Mouse (Mus musculus) lung, adult 10 weeks (tissue): ENCODE data around the gene Dot1l. TPM values are rescaled to one million over a fixed set of nuclear protein-coding genes. Genes with fewer than 3 reads are reported as not detected.

Source experiments
- polyA plus RNA-seq: library from polyadenylated mRNA; stranded (reverse); fragments of 350-450 nt; fragmentation: Illumina TruSeq; extraction: RNeasy Lipid Tissue Mini Kit (QIAGEN cat#74804); gene quantifications from one replicate; pipeline ENCODE4 v1.2.3, GENCODE M21; 2014; ENCODE audit warnings: low read depth, low replicate concordance; ENCODE audit not compliant: insufficient read depth

Gene Dot1l
- polyA plus RNA-seq = 6.0 TPM

DNA sequence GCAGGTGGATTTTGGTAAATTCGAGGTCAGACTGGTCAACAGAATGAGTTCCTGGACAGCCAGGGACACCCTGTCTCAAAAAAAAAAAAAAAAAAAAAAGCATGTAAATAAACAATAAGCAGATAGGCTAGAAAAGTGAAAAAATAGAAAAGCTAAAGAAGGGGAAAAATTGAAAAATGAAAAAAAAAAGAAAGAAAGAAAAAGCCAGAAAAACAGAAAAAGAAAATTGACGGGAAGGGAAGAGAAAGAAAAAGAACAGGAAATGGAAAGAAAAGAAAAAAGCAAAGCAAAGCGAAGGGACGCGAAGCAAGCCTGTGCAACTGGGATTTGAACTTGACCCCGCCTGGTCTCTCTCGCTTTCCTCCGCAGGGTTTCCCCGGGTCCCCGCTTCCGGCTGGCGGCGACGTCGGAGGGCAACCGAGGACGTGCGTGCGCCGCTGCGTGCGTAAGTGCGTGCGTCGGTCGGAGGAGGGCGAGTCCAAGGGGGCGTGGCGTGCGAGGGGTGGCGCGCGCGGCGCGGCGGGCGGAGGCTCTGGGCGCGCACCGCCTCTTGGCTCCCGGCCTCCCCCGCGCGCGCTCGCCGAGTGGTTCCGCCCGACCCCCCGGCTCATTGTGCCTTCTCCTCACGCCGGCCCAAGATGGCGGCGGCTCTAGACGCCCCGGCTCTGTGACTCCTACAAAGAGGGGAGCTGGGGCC is at the start of gene Dot1l:
Dot1l (plus strand) TSS at position 613 of the 697 bp plus-strand sequence.

DNA sequence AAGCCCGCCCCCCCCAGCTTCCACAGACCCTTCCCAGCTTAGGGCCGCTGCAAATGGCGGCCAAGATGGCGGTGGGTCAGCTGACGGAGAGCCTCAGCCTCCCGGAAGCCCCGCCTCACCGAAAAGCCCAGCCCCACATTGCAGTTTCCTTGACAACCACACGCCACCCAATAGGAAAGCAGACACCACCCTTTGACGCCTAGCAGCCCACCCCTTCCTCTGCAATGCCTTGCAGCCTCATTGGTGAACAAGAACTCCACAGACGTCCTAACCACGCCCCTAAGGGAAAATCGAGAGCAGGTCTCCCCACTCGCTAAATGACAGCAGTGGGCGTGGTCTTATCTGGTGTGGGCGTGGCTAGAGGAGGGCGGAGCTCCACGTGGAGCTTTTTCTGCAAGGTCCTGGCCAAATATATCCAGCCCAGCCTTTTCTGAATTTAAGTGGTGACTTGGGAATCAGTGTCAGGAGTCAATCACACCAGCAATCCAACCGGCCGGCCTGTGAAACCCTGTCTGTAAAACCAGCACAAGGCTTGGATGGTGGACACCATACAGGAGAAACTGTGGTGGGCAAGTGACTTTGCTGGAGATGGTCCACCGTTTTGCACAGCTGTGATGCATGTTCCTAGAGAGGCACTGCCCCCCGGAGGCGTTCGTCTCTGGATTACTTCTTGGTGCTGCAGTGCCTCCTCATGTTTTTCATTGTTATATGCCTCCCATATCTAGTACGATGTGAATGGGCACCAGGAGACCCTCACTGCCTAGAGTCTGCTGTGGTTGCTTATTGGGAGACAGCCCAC is 12.6 kb upstream of the Dot1l start, which contains the start of gene Ap3d1:
Ap3d1 (minus strand) TSS at position 85 of the 799 bp plus-strand sequence.

DNA sequence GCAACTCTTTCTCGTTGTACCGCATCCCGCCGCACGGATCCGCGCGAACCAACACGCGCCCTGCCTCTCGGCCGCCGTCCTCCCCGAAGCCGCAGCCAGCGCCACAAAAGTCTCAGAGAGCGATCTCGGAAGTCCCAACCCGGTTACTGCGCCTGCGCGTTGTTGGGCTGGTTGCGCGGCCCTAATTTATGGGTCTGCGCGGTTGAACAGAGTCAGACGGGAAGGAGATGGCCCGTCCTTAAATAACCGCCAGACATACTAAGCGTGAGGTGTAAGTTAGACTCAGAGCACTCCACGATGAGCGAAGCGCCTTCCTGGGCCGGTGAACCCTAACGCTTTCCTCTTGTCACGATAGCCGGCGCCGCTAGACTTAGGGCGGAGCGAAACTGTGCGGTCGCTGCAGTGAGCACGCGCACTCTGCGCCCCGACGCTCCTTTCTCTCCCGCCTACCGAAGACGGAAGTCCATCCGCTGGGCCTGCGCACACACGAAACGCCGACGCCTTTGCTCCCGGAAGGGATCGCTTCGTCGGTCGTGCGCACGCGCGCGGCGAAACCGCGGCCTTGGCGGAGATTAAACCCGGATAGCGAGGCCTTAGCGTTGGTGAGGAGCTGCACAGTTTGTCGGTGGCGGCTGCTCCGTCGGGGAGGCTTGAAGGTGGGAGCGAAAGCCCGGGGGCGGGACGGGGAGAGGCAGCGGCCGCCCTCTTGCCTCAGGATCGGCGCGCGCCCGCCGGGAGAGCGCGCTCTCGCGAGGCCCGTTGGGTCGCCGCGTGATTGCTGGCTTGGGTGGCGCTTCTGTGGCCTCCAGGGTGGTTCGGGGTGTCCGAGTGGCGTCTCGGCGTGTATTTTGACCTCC is 43.4 kb downstream of the Dot1l start, which contains the start of the genes Sf3a2 and Plekhj1:
Sf3a2 (plus strand) TSS at position 49 of the 857 bp plus-strand sequence.
Plekhj1 (minus strand) TSS at position 477 of the 857 bp plus-strand sequence.

DNA sequence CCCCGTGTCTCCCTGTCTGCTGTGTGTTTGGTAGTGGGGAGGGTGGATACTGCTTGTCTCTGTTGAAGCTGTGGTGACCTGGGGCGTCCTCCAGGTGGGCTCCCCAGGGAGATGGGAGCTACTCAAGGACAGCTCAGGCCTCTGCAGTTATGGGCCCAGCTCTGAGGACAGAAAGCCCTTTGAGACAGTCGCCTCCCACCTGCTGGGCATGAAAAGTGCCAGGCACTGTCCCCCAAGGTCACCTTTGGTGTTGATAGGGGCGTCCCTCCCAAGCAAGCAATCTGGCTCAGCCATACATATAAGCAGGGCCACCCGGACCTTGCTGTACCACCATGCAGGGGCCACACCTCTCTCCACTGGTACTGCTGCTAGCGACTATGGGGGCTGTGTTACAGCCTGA is 49.9 kb downstream of the Dot1l start, which contains the start of gene Amh:
Amh (plus strand) TSS at position 328 of the 400 bp plus-strand sequence.

DNA sequence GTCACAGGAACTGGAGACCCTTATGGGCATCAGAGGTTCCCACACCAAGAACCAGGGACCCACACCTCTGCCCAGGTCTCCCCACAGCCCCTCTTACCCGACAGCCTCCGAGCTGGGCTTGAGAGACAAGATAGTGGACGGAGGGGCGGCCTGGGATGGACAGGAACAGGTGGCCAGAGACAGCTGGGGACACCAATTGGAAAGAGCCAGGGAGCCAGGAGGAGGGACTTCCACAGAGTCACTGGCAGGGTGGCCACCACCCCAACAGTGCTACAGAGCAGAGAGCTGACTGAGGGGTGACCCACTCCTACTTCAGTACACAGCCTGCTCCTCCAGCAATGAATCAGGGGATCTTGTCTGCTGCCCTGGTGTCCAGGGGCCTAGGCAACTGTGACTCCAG is 58.4 kb downstream of the Dot1l start, which contains the start of gene Jsrp1:
Jsrp1 (minus strand) TSS at position 133 of the 400 bp plus-strand sequence.

DNA sequence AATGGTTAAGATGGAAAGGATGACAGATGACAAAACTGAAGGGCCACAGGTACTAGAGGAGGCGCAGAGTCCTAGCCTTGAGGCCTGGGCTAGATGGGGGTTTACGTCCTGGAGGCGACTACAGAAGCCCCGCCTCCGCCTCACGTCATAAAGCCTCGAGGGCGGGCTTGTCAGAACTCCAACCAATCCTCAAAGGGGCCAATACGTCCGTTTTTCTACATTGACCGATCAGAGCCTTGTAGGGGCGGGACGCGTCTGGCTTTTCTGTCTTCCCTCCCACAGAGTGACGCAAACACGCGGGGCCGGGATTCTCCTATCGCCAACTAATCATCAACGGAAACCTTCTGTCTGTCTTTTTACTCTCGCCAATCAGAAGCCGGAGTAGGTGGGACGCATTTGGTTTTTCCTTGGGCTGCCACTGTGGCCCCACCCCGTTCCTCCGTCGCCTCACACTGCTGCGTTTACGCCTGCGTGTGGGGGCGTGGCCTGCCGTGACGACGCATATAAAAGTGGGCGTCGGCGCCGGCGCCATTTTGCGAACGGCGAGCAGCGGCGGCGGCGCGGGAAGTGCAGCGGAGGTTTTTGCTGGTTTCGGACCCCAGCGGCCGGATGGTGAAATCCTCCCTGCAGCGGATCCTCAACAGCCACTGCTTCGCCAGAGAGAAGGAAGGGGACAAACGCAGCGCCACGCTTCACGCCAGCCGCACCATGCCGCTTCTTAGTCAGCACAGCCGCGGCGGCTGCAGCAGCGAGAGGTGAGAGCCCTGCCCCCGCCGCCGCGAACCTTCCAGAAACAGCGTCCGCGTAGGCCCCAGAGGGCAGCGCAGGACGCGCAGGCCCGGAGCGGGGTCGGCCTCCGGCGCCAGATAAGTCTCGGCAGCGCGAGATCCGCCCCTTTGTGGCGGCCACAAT is 71.4 kb downstream of the Dot1l start, which contains the start of gene Oaz1:
Oaz1 (plus strand) TSS at position 506 of the 912 bp plus-strand sequence.

DNA sequence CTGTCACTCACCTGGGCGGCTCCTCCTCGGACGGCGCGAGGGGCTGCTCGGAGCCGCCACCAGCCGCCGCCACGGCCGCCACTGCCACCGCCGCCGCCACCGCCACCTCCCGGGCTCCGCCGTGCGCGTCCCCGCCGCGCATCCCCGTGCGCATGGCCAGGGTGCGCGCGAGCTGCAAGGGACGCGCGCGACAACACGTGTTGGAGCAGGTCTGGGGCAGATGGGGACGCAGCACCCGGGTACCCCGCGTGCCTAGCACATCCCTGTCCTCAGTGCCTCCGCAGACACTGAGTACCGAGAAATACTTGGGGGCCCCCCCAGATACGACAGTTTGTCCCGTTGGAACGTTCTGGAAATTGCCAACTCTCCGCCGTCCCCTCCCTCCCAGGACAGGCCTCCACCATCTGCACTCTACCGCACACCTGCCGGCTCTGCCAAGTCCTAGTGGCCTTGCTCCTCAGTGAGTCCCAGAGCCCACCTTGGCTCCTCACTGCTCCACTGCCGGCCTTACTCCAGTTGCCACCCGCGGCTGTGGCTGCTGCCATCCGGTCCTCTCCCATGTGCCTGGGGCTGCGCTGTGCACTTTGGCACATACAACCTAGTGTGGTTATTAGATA is 89.0 kb downstream of the Dot1l start, which contains the start of gene Lingo3:
Lingo3 (minus strand) TSS at position 109 of the 617 bp plus-strand sequence.

Other genes with a start within 250 kb of the Dot1l start
- not detected for gene Atp8b3, start 216.1 kb upstream of the Dot1l start, polyA plus RNA-seq
- gene Rexo1, start 193.6 kb upstream of the Dot1l start, polyA plus RNA-seq = 10.9 TPM
- 10.0 TPM for gene Klf16, start 177.9 kb upstream of the Dot1l start, polyA plus RNA-seq
- gene Abhd17a, start 164.9 kb upstream of the Dot1l start, polyA plus RNA-seq = 63.0 TPM
- 39.5 TPM for gene Scamp4, start 152.3 kb upstream of the Dot1l start, polyA plus RNA-seq
- gene Adat3, start 152.3 kb upstream of the Dot1l start, polyA plus RNA-seq = 1.3 TPM
- gene Gm49322, start 149.2 kb upstream of the Dot1l start, polyA plus RNA-seq = 0.44 TPM
- 98.5 TPM for gene Csnk1g2, start 132.4 kb upstream of the Dot1l start, polyA plus RNA-seq
- 24.0 TPM for gene Btbd2, start 98.1 kb upstream of the Dot1l start, polyA plus RNA-seq
- 80.0 TPM for gene Mknk2, start 77.1 kb upstream of the Dot1l start, polyA plus RNA-seq
- 23.9 TPM for gene Mob3a, start 53.2 kb upstream of the Dot1l start, polyA plus RNA-seq
- 26.3 TPM for gene Izumo4, start 53.0 kb upstream of the Dot1l start, polyA plus RNA-seq
- 26.6 TPM for gene Ap3d1, start 12.9 kb upstream of the Dot1l start, polyA plus RNA-seq
- gene Sf3a2, start 43.0 kb downstream of the Dot1l start, polyA plus RNA-seq = 19.4 TPM
- gene Plekhj1, start 43.4 kb downstream of the Dot1l start, polyA plus RNA-seq = 47.8 TPM
- 0.19 TPM for gene Amh, start 50.0 kb downstream of the Dot1l start, polyA plus RNA-seq
- not detected for gene Jsrp1, start 58.3 kb downstream of the Dot1l start, polyA plus RNA-seq
- gene Oaz1, start 71.5 kb downstream of the Dot1l start, polyA plus RNA-seq = 1,024 TPM
- gene Lingo3, start 88.8 kb downstream of the Dot1l start, polyA plus RNA-seq = not detected
- 119 TPM for gene Lsm7, start 100.0 kb downstream of the Dot1l start, polyA plus RNA-seq
- gene Sppl2b, start 100.1 kb downstream of the Dot1l start, polyA plus RNA-seq = 9.4 TPM
- not detected for gene Tmprss9, start 116.6 kb downstream of the Dot1l start, polyA plus RNA-seq
- 173 TPM for gene Timm13, start 145.8 kb downstream of the Dot1l start, polyA plus RNA-seq
- gene Lmnb2, start 163.0 kb downstream of the Dot1l start, polyA plus RNA-seq = 5.4 TPM
- 63.5 TPM for gene Gadd45b, start 174.9 kb downstream of the Dot1l start, polyA plus RNA-seq